Mouse (Mus musculus) mouse embryonic stem cell (cell line): ENCODE results near the gene Pde5a.

ENCODE experiments used
- in situ Hi-C, 2 experiments: fragments of 300-500 bp; cut with MboI; formaldehyde crosslinking; loops; 1 replicate in 1 of 2; 3 replicates in 1 of 2; pipeline ENCODE4 v1.14.3; 2019 to 2020; ENCODE audit warnings: low sequenced_read_pairs in 2 of 2, low pct_unique_long_range_greater_than_20kb in 1 of 2, mixed read lengths in 1 of 2; ENCODE audit not compliant: unreplicated experiment in 1 of 2

Pde5a gene

DNA sequence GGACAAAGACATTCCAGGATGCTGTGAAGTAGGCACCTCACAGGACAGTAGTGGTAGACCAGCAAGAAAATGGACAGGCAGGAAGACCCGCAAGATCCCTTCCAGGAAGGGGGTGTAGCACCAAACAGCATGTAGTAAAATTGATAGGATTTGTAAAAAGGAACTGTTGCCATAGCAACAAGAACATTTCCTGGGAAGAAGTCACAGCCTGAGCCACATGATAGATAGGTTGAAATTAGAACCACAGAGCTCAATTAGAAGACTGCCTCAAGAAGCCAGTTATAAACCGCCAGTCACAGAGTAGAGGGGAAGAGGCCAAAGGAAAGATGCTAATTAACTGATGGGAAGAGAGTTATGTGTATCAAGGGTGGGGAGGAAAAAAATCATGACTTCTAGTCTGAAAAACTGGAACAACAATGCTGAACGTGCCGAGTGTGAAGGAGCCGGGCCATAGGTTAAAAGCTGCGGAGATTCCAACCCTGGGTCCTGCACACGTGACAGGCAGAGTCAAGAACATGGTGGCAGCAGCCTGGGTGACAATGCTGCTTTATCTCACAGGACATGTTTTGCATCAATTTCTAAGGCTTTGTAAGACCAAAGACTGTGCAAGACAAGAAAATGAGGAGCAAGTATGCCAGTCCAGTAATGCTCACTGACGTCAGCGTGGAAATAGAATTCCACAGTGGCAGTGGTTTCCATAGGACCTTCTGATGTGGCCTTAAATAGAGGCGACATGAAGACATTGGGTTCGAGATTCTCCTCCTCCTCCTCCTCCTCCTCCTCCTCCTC, 99.7 kb downstream of the Pde5a start:
- in situ Hi-C loops, result no loop called here

DNA sequence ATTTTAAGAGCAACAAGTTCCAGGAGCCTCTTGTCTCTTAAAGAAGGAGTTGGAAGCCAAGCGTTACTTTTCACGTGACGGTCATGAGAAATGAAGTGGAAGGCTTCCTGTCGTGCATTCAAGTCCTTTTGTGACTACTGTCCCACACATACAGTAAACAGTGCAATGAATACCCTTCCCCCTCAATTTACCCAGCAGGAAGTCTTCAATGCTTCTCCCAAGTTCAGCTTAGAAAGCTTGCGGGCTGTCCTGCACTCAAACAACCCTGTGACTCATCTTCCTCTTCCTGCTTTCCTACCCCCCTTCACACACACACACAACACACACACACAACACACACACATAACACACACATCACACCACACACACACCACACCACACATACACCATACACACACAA, 105.8 kb downstream of the Pde5a start:
- in situ Hi-C loops, result no loop called here

DNA sequence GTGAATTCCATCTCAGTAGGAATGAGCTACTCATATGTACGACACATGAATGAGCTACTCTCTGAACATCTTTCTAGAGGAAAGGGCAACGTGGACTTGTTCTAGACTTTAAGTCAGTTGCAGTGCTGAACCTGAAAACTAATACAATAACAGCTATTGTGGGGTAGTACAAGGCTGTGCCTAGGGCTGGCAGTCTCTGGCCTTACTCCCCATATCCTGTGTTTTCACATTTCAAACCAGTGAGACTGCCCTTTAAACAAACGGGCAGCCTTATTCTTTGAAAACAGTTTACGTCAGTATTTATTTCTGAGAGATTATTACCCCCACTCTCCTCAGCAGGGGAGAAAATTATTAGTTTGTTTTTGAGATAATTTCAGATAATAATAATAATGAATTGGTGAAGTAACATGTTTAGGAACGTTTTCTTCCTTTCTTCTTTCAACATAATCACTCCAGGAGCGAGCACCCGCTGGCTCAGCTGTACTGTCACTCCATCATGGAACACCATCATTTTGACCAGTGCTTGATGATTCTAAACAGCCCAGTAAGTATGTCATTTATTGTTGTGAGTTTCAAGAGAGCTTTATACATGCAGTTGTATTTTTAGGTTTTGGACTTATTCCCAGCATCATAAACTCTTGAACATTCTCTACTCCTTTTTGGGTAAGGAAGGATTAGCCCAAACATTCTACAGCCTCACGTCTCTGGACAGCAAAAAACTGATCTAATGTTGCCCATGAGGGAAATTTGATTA, 106.5 kb downstream of the Pde5a start:
- in situ Hi-C loops, result no loop called here

DNA sequence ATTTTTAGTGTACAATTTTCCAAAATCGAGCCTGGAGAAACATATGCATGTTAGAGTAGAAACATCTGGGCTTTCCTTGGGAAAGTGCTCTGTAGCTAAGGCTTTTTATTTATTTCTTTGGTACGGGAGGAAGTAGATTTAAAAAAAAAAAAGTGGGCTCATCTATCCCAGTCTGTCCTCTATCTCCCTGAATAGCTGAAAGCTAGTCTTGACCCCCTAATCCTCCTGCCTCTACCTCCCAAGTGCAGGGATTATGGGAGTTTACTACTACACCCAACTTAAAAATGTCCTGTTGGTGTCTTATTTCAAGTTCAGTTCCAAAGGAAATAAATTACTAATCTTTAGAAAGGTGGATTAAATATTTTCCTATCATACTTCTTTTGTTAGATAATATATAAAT, 108.9 kb downstream of the Pde5a start:
- in situ Hi-C loops, result no loop called here

DNA sequence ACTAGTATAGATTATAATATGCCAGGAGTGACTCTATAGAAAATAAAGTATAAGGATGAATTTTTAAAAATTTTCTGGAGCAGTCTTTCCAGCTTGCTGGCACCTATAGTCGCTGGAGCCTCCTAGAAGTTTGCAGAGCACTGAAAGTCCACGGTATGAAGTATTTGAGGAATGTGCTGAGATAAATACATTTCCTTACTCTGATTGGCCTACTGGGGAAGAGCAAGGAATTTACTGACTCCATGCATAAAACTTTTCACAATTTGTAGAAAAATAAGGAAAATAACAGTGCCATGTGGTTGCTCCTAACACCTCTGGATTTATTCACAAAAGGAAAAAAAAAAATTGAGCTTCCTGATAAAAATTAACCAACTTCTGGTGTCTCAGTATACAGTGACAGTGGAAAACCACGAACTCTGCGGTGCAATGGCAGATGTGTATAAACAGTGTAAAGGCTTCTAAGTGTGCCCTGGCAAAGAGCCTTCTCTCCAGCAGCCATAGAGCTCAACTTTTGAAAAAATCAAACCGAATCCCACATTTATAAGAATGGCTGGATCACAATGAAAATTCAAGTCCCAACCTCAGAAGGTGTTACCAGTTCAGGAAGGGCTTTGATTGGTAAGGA, 119.8 kb downstream of the Pde5a start:
- in situ Hi-C loops, result no loop called here

DNA sequence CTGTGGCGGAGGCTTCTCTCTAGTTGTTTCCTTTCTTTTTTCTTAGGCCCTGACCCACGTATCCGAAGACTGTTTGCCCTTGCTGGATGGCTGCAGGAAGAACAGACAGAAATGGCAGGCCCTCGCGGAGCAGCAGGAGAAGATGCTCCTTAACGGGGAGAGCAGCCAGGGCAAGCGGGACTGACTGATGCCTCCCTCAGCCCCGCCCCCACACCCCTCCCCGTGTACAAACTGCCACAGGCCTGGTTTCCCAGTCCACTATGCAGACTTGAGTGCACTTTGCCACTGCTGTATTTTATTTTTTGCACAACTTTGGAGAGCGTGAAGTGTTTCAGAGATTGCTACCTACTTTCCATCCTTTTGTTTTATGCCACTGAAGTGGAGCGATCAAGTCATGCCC, 126.4 kb downstream of the Pde5a start:
- in situ Hi-C loops, result no loop called here

DNA sequence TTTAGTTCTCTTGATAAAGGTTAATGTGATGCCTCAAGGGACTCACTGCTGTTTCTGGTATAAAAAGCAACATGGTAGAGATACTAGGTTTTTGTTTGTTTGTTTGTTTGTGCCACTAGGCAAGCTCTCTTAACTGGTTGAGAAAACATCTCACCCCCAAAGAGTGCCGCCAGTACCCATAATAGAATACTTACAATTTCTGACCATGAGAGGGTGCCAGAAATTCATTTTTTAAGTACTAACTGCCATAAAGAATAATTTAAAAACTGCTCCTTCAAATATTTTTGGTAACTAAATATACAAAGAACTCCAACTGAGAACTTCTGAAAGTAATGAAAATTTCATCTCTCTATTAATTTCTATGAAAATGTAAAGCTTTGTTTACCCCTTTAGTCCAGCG, 131.1 kb downstream of the Pde5a start:
- in situ Hi-C loops, result no loop called here

DNA sequence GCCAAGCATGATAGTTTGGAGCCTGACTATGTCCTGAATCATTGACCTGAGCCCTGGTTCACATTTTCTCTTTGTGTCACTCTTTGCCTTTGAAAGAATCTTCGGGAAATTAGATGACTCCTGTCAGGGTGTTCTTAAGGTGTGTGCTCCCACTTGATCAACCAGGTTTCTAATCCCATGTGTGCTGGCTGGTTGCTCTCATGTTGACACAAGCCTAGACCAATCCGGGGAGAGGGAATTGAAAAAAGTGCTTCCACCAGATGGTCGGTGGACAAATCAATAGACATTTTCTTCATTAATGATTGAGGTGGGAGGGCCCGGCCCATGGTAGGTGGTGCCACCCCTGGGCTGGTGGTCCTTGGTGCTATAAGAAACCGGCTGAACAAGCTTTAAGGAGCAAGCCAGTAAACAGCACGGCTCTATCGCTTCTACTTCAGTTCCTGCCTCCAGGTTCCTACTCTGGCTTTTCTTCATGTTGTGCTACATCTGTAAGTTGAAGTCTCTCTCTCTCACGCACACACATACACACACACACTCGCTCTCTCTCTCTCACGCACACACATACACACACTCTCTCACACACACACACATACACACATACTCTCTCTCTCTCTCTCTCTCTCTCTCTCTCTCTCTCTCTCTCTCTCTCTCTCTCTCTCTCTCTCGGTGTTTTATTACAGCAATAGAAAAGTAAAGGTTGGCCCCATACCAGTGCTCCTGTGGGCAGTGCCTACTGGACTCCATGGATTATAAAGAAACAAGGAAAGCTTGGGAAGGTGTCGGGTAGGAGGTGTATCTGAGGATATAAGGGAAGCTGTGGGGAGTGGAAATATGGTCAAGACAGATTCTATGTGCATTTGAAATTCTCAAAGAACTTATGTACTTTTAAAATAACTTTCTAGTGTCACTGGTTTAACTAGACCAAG, 132.1 kb downstream of the Pde5a start:
- in situ Hi-C loops, result no loop called here

DNA sequence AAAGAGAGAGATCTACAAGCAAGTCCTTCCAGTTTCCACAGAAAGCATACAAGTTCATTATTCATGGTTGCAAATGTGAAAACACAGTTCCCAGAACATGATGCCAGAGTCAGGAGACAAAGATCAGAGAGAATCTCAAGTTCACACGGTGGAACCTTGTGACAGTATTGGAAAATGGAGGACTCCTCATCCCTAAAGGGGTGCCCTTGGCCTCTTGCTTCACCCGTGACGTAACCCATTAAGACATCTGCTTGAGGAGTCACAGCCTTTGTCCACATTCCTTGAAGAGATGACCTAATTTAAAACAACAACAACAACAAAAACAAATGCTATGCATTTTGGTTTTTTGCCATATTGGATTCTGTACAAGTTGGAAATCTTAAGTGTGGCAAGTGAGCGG, 136.3 kb downstream of the Pde5a start:
- in situ Hi-C loops, result no loop called here

DNA sequence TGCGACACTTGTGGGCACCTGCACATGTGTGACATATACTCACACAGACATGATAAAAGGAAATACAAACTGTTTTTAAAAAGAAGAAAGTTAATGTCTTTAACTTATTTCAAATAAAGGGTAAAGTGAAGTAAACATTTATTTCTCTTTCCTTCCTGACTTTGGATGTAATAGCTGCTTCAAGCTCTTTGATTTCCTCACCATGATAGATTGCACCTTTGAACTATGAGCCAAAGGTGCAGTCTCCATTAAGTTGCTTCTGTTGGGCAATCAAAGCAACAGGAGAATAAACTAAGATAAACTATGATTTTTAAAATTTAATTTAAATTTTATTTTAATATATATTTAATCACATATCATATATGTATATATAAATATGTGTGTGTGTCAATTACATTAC, 139.5 kb downstream of the Pde5a start:
- in situ Hi-C loops, result no loop called here

DNA sequence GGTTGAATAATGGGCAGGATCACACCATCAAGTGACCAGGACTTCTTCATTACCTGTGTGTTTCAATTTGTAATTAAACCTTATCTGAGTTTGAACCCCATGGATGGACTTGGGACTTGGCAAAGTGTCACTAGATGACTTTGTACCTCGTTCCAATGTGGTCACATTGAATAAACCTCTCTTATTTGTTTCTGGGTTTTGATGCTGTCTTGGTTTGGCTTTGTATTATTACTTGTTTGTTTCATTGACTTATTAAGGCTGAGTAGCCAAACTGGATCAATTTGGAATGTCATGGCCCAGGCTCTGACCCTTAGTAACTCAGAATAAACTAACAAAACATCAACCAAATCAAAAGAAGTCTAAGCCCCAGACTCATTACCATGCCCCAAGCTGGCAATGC, 142.8 kb downstream of the Pde5a start:
- in situ Hi-C loops, result no loop called here

DNA sequence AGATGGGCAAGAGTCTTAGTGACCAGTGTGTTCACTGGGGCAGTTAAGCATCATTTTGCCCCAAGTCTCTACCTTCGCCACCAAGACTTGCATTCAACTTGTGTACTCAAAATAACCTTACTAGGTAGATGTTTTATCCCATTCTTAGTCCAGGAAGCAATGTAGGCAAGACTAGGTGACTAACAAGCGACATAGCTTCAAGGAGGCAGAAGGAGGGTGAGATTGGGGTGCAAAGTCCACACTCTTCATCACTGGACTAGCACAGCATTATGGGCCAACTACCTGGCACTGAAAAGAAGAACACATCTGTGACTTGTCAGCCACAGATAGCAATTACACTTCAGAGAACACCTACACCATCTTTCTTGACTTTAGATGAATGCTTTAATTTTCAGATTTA, 148.1 kb downstream of the Pde5a start:
- in situ Hi-C loops, result no loop called here

DNA sequence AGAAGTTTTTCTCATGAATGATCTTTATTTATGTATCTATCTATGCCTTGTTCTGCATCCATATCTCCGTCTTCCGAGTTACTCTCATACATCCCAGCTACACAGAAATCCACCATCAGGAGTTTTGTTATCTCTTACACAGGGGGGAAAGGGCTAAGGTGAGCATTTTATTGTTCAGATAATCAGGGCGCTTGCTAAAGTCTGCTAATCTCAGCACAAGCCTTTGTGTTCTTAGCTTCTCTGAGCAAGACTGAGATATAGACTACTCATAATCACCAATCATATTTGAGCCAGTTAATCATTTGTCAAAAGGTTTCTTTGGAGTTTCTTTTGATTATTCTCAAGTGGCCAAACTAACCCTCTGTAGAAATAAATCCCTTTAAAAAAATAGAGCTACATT, 148.8 kb downstream of the Pde5a start:
- in situ Hi-C loops, result no loop called here

DNA sequence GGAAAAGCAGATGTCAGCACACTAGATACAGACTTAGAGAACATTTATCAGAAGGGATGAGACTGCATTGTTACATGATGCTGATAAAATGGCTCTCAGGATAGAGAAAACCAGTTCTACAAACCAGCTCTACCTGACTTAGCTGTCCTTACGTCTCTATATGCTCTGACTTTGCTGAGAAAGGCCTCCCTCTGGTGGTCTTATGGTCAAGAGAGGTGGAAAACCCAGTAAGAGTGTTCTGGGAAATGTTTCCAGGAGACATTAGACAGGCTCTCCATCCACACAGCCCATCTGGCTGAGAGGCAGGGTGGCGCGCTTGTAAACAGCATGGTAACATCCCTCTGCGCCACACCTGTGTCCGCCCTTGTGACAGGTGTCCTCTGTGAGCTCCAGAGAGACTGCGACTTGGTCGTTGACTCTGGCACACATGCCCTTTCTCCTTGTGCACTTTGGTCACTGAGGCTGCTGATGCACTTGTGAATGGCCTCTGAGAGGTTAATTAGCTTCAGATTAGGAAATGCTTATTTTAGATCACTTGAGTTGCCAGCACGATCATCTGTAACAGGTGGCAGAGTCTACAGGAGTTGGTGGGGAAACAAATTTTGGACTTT, 150.1 kb downstream of the Pde5a start:
- in situ Hi-C loops, result no loop called here

DNA sequence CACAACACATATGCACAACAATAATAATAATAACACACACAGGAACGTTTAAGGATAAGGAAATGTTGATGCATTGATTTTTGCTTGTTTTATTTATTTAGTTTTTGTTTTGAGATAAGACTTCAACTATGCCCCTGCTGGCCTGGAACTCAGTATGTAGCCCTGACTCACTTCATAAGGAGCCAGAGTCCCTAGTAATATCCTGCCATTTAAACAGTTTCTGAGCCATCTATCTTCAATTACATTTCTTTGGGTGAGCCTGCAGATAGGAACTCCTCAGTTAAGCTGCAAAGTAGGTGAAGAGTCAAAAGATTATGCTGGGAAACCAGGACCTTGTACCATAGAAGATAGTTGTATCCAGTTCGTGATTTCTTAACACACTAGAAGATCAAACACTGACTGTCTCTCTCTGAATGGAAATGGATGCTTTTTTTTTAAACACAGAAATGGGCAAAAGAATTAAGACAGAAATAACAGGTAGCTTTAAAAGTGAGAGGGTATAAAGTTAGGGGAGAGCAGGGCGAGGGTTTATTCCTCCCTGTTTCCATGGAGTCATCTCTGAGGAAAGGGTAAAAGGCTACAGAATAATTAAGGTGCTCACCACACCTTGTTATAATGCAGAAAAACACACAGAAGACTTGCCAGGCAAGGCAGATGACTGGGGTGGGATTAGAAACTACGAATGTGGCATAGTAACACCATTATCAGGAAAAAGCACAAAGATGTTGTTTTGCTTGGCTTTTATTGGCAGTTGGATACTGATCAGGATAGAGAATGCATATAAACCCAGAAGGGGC, 159.0 kb downstream of the Pde5a start:
- in situ Hi-C loops, result no loop called here

DNA sequence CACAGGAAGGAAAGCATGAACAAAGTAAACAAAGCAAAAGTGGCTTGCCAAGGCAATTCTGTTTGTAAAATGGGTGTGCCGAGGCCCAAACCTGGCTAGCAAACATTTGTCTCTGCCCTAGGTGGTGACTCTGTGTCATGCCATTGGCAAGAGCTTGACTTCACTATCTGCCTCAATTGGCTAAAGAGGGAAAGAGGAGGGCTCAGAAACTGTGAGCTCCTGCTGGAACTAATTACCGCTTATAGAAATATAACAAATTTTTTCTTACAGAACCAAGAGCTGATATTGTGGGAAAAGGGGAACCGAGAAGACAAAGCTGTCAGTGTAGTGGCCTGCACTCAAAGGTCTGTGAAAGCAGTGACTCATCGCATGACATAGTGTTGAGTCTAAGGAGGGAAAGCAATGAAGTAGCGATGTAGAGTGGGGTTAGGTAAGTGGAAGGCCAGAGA, 159.6 kb downstream of the Pde5a start:
- in situ Hi-C loops, result no loop called here

DNA sequence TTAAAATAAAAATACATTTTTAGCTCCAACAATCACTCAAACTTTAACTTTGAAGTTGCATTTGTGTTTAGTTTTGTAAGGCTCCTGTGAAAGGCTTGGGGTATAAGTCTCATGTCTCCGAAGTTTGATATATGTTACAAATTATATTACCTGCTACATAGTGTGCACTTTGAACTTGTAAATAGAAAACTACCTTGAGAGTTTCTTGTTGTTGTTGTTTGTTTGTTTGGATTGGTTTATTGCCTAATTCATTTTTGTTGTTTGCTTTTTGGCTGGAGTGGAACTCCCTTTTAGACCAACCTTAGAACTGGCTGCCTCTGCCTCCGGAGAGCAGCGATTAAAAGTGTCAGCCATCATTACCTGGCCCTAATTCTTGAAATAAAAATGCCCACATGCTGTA, 166.0 kb downstream of the Pde5a start, which contains the start of gene Fabp2:
Gene Fabp2 (plus strand): TSS at position 301 of the 400 bp plus-strand sequence.
- in situ Hi-C loops, result no loop called here
